Mouse (Mus musculus) liver, postnatal 0 days (tissue): ENCODE measurements around the gene Utf1. TPM values are rescaled to one million over a fixed set of nuclear protein-coding genes. Genes with fewer than 3 reads are reported as not detected.

ENCODE experiments used
- ATAC-seq: fragments of 200-750 bp; cut with Nextera tagmentation; 2 replicates; pipeline ENCODE4 v1.8.0; 2017; ENCODE audit warnings: mild to moderate bottlenecking, moderate library complexity
- DNase-seq: peaks from one replicate; pipeline ENCODE4 v3.0.0-alpha.2; 2016
- H3K27ac ChIP-seq: fragments of 300-500 bp; sonication (generic); 2 replicates; pipeline ENCODE4 v1.5.1; 2014; ENCODE audit warnings: antibody characterized with exemption, moderate library complexity, mild to moderate bottlenecking, low read depth
- H3K27me3 ChIP-seq: fragments of 300-500 bp; sonication (generic); 2 replicates; pipeline ENCODE4 v1.6.1; 2014; ENCODE audit warnings: low read length, control low read depth, mixed read lengths; ENCODE audit not compliant: insufficient read depth
- H3K36me3 ChIP-seq: fragments of 300-500 bp; sonication (generic); replicated peaks from 2 replicates; pipeline ENCODE4 v1.6.1; 2014; ENCODE audit warnings: mild to moderate bottlenecking, control low read depth, low read length, moderate library complexity, mixed read lengths; ENCODE audit not compliant: insufficient read depth
- H3K4me1 ChIP-seq: fragments of 300-500 bp; sonication (generic); 2 replicates; pipeline ENCODE4 v1.6.1; 2014; ENCODE audit warnings: antibody characterized with exemption, mild to moderate bottlenecking, control low read depth; ENCODE audit not compliant: insufficient read depth
- H3K4me2 ChIP-seq: fragments of 300-500 bp; sonication (generic); 2 replicates; pipeline ENCODE4 v1.6.1; 2014; ENCODE audit warnings: low read depth, mild to moderate bottlenecking, low read length, moderate library complexity, mixed read lengths
- H3K4me3 ChIP-seq: fragments of 300-500 bp; sonication (generic); 2 replicates; pipeline ENCODE4 v1.5.1; 2014; ENCODE audit warnings: low read depth, low read length
- H3K9ac ChIP-seq: fragments of 300-500 bp; sonication (generic); replicated peaks from 2 replicates; pipeline ENCODE4 v1.6.1; 2014; ENCODE audit warnings: mild to moderate bottlenecking, moderate library complexity
- H3K9me3 ChIP-seq: fragments of 300-500 bp; sonication (generic); 2 replicates; pipeline ENCODE4 v1.6.1; 2016; ENCODE audit warnings: mild to moderate bottlenecking, control low read depth, low read length, mixed read lengths
- CTCF ChIP-seq: sonication (generic); IDR thresholded peaks from 2 replicates; pipeline ENCODE4 v1.5.1; 2016; ENCODE audit warnings: antibody characterized with exemption, low read depth
- EP300 ChIP-seq: IDR thresholded peaks from 2 replicates; pipeline ENCODE4 v1.6.1; 2016; ENCODE audit warnings: antibody characterized with exemption, low read depth, mild to moderate bottlenecking
- WGBS: fragments of 180-500 bp; shearing (Covaris S2); extraction: QIAGEN DNeasy Blood & Tissue Kit; methylation state at CpG from one replicate; pipeline ENCODE4 v1.1.7; 2014; ENCODE audit not compliant: insufficient replicate concordance; 5-methylcytosine and 5-hydroxymethylcytosine counted together
- polyA plus RNA-seq: library from polyadenylated mRNA; unstranded; fragments of >200 nt; fragmentation: Nextera tagmentation; extraction: Ambion mirVana; gene quantifications from 2 replicates; pipeline ENCODE4 v1.2.1, GENCODE M21; 2015

The Utf1 gene
- polyA plus RNA-seq, 1 experiment from 2014 or later = not detected

DNA sequence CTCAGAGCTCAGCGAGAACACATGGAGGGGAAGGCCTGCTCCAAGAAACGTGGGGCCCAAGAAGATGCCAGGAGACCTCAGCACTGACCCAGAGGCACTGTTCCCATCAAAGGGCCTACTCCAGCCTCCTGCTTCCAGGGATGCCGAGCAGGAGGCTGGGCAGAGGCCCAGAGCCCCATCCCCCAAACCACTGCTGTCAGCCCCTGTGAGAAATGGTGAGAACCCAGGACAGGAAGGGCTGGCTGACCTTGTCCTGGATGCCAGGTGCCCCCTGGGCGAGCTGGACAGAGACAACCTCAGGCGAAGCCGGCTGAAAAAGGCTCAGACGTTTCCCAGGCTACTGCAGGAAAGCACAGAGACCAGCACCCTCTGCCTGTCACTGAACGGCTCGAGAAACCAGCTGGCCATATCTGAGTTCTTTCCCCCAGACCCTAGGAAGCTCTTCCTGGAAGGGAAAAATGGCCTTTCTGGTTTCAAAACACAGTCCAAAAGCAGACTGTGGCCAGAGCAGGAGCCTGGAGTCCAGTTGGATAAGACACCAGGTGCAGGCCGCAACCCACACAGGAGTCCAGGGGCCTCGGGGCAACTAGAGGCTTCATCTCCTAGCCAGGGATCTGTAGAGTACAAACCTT is 33.3 kb upstream of the Utf1 start:
- TF ChIP-seq EP300 (no peak), CTCF (no peak)
- Histone ChIP-seq H3K9ac (no peak overlapping the region), H3K4me2 (no peak overlapping the region), H3K27me3 (peaks cover 19% of the 10 kb centered on the region), H3K9me3 (no peaks in the 10 kb centered on the region), H3K27ac (no peak overlapping the region), H3K4me1 (0 out of 2 replicates have a peak, but pooled peaks cover 3% of the 10 kb centered on the region), H3K4me3 (no peak overlapping the region), H3K36me3 (no peaks in the 10 kb centered on the region)
- DNase-seq = no peak
- ATAC-seq = no peak
- 59% methylated on average over 11 of the region's 11 CpGs for WGBS

DNA sequence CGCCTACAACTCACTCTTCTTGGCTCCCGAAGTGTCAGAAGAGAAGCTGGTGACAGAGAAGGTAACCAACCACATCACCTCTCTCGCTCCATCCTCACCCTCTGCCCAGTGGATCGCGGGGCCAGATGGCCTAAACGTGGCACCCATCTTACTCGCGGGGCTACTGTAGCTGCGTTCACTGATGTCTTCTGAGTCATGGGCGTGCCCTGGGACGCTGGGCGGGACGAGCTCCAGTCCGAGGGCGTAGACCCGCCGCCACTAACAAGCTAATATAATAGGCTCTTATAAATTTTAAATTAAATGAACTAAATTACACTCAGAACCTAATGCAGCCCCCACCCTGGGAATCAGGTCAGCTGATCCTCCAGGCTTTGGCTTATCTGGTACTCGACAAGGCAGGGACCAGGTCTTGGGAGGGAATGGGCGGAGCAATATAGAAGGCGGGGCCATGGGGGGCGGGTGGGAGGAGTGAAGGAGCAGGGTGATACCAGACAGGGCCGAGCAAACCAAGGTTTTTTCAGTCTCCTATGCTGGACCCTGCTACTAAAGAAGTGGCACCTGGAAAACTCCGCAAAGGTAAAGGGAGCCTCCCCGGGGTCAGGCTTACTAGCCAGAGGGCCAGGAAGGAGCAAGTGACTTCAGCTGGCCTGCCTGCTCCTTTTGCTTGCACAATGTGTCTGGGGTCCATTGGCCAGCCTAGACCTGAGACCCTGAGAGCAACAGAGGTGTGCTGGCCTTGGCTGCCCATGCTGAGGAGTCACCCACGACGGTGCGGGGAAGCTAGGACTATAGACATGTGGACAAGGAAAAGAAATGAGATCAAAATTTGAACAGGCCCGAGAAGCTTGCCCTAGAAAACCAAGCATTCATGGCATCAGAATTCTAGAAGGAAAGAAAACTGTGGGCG is 29.2 kb upstream of the Utf1 start:
- TF ChIP-seq CTCF (no peak), EP300 (no peak)
- DNase-seq = no peak

DNA sequence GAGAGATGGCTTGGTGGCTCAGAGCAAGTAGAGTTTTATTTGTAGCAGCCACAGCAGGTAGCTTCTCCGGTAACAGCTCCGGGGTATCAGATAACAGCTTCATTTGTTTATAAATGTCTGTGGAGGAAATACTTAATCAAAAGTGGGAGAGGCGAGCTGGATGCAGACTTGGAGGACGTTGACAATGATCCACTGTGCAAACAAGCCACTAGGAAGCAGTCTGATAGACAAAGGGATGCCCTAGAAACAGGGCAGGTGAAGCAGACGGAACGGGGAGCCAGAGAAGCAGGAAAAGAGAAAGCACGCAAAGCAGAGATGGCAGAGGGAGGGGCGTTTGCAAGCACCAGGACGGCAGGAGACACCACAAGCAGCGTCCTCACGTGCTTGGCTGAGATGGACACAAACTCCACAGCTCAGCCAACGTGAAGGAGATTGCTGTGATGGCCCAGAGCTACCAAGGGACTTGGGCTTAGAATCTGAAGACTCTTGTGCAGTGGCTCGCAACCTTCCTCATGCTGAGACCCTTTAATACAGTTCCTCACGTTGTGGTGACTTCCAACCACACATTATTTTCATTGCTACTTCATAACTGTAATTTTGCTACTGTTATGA is 27.8 kb upstream of the Utf1 start:
- ATAC-seq (no peak), DNase-seq (no peak)
- H3K9ac ChIP-seq = no peak overlapping the region
- H3K36me3 ChIP-seq = no peaks in the 10 kb centered on the region
- no peak for TF ChIP-seq CTCF
- TF ChIP-seq EP300 = no peak
- H3K27ac ChIP-seq = no peak overlapping the region
- H3K4me1 ChIP-seq = 0 out of 2 replicates have a peak, but pooled peaks cover 3% of the 10 kb centered on the region
- no peak overlapping the region for H3K4me2 ChIP-seq
- no peaks in the 10 kb centered on the region for H3K9me3 ChIP-seq
- no peak overlapping the region for H3K4me3 ChIP-seq
- peaks cover 19% of the 10 kb centered on the region for H3K27me3 ChIP-seq
- 10% methylated on average over 14 of the region's 14 CpGs for WGBS

More for the DNA sequence above, 29.2 kb upstream of the Utf1 start:
- 11% methylated on average over 29 of the region's 29 CpGs for WGBS
- ATAC-seq = peak; percentile 29; the same call in 1 of the 2 replicates
- Histone ChIP-seq H3K4me1 (0 out of 2 replicates have a peak, but pooled peaks cover 3% of the 10 kb centered on the region), H3K4me2 (peak overlapping the region; percentile 47), H3K9ac (no peak overlapping the region; the same call in 1 of the 2 replicates), H3K27me3 (peaks cover 19% of the 10 kb centered on the region), H3K36me3 (no peaks in the 10 kb centered on the region), H3K9me3 (no peaks in the 10 kb centered on the region), H3K4me3 (no peak overlapping the region), H3K27ac (no peak overlapping the region)

DNA sequence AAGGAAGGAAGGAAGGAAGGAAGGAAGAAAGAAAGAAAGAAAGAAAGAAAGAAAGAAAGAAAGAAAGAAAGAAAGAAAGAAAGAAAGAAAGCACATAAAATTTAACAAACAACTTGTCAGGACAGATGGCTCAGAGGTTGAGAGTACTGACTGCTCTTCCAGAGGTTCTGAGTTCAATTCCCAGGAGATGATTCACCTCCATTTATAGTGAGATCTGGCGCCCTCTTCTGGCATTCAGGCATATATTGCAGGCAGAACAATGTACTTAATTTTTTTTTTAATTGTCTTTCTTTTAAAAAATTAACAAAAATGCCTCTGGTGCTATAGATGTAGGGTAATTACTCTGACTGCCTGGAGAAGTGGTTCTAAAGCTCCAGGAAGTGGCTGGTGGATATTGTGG is 27.2 kb upstream of the Utf1 start:
- Histone ChIP-seq H3K27me3 (peaks cover 19% of the 10 kb centered on the region), H3K4me3 (no peak overlapping the region), H3K9me3 (no peaks in the 10 kb centered on the region), H3K27ac (no peak overlapping the region), H3K4me1 (0 out of 2 replicates have a peak, but pooled peaks cover 3% of the 10 kb centered on the region), H3K4me2 (no peak overlapping the region), H3K36me3 (no peaks in the 10 kb centered on the region), H3K9ac (no peak overlapping the region)
- TF ChIP-seq CTCF = peak; percentile 39
- TF ChIP-seq EP300 = no peak
- ATAC-seq = no peak
- no peak for DNase-seq
- WGBS = 0% methylated on average over 1 of the region's 1 CpGs

DNA sequence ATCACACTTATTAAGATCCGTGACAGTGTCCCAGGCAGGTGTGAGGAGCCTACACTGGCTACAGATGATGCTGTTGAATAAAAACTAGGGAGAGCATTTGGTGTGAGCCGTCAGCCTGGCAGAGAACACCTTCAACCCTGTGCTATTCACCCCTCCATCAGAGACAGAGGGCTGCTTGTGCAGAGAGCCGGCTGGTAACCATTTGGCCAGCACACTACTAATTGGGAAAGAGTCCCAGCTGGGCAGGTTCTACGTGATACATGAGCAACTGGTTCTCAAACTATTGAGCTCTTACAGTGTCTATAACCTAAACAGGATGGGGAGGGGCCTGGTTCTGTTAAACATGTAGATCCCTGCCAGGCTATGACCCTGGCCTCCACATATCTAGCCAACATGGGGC is 25.3 kb upstream of the Utf1 start:
- 82% methylated on average over 4 of the region's 4 CpGs for WGBS
- no peak for ATAC-seq
- H3K9ac ChIP-seq = no peak overlapping the region

DNA sequence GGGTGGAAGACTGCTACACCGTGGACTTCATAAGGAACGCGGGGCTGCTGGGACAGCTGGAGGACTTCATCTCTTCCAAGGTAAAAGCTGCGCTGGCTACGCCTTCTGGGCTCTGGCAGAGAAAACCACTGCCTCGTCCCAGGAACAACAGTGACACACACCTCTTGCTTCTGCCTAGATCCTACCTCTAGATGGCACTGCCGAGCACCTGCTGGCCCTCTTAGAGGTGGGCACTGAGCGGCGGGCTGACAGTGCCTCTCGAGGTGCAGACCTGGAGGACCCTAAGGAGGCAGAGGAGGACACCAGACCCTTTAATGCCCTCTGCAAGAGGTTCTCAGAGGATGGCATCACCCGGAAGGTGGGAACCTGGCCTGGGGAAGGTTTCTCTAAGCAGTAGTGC is 12.9 kb upstream of the Utf1 start:
- Histone ChIP-seq H3K27ac (no peak overlapping the region), H3K4me1 (no peaks in the 10 kb centered on the region), H3K27me3 (no peaks in the 10 kb centered on the region), H3K9ac (no peak overlapping the region), H3K4me2 (no peak overlapping the region), H3K4me3 (no peak overlapping the region), H3K9me3 (no peaks in the 10 kb centered on the region), H3K36me3 (no peaks in the 10 kb centered on the region)
- WGBS = 16% methylated on average over 11 of the region's 11 CpGs
- TF ChIP-seq EP300 (no peak), CTCF (peak; percentile 69)
- no peak for ATAC-seq
- peak; percentile 38 for DNase-seq

More for the DNA sequence above, 25.3 kb upstream of the Utf1 start:
- Histone ChIP-seq H3K4me1 (0 out of 2 replicates have a peak, but pooled peaks cover 3% of the 10 kb centered on the region), H3K9me3 (no peaks in the 10 kb centered on the region), H3K36me3 (no peaks in the 10 kb centered on the region), H3K27ac (no peak overlapping the region), H3K27me3 (peaks cover 17% of the 10 kb centered on the region), H3K4me2 (no peak overlapping the region), H3K4me3 (no peak overlapping the region)
- TF ChIP-seq EP300 = no peak
- no peak for TF ChIP-seq CTCF
- no peak for DNase-seq
